Mouse (Mus musculus) A20 (cell line): ENCODE measurements around the gene Sh3bgr.

Experiments used
- DNase-seq: peaks from one replicate; pipeline ENCODE4 v3.0.0-alpha.2; 2011; ENCODE audit warnings: low read depth, low spot score

Sh3bgr gene

GRCm38 (mm10) chr16:96199913-96200701 is at the start of gene Sh3bgr:
Gene Sh3bgr, plus strand, starts transcription at chr16:96200450.
- no peak for DNase-seq

- DNase-seq, result no peak
Observed at GRCm38 (mm10) chr16:96150995-96151394, 49.3 kb upstream of the Sh3bgr start.

GRCm38 (mm10) chr16:96151551-96151950 is 48.7 kb upstream of the Sh3bgr start:
- peak; percentile 69 for DNase-seq

DNA sequence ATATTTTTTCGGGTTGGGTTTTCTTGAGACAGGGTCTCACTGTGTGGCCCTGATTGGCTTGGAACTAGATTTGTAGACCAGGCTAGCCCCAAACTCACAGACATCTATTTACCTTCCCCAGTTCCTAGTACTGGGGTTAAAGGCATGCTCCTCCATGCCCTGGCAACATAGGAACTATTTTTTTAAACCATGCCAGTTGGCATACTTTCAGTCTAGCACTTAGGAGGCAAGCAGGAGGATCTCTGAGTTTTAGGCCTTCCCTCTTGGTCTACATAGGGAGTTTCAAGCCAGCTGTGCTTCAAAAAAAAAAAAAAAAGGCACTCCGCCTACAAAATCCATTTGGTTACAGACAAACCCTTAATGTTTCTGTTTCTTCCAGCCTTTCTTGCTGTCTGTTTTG is 45.8 kb upstream of the Sh3bgr start:
- no peak for DNase-seq

DNA sequence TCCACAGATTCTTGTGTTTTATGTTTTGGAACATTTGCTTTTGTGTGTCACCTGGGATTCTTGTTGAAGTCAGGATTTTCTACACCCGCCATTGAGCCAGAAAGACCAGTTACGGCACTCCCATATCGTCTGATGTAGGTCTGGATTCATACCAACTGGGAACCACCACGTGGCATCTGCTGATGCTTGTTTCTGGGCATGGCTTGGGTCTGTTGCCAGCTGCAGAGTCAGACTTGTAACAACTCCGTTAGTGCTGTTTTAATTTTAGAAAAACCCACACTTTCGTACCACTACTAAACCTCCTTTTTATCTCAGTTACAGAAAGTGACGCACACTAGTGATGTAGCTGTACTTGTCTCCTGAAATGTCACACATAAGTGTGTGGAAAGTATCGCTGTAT is 44.2 kb upstream of the Sh3bgr start:
- DNase-seq, result no peak

DNA sequence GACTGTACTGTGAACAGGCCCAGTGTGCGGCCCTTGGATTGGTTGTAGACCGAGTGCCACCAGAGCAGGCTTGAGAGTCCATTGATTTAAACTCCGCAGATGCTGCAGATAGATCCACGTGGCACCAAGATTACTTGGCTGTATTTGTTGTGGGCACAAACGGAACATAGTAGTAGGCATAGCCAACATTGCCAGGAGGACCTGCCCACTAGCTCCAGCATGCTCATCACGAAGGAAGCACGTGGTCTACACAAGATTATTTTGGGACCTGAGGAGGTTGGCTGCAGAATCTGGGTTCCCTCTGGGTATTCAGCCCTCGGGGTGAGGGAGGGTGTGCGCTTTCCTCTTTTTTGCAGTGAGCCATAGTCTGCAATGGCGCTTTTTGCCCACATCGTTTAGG is 43.1 kb upstream of the Sh3bgr start:
- no peak for DNase-seq

DNA sequence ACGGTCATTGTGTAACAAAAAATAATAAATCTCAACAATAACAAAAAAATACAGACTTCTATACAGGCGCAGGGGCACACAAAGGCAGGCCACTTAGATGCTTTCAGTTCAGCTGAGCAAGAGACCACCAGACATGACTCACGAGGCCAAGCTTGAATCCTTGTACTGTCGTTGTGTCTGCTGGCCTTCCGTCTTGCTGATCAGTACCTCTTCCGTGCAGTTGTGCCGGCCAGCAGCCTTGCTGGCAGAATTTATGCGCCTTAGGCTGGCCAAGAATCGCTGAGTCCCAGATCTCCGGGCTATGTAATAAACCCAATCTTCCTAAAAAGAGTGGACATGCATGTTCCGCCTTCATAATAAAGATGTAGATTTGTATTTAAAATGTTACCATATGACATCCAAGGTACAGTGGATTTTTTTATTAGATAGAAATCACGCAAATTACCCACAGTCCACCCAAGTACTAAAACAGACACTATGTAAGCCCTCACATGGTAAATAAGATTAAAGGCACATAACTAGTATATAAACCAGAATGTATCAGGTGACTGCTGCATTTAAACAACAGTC is 41.7 kb upstream of the Sh3bgr start:
- no peak for DNase-seq

GRCm38 (mm10) chr16:96159091-96159731 is 41.0 kb upstream of the Sh3bgr start:
- DNase-seq, result no peak

- no peak for DNase-seq
Observed at GRCm38 (mm10) chr16:96159794-96160346, 40.4 kb upstream of the Sh3bgr start.

GRCm38 (mm10) chr16:96160927-96161326 is 39.3 kb upstream of the Sh3bgr start:
- no peak for DNase-seq

DNA sequence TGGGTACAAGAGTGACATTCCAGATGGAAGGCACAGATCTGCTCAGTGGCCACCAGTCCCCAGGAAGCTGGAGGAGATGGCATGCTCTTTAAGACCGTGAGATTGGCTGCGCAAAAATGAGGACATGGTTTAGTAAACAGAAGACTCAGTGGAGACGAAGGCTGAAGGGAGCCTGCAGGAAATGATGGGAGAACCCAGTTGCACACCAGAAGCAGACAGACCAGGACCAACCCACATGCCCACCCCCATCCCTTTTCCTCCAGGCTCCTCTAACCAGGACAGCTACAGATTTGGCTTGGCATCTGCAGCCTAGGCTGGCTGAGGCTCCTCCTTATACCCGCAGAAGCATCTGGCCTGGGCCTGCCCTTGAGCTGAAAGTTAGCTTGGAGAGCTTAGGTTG is 38.9 kb upstream of the Sh3bgr start:
- DNase-seq, result no peak

GRCm38 (mm10) chr16:96165723-96166264 is 34.5 kb upstream of the Sh3bgr start:
- DNase-seq, result no peak

- no peak for DNase-seq
Observed at GRCm38 (mm10) chr16:96168837-96169236, 31.4 kb upstream of the Sh3bgr start.

DNA sequence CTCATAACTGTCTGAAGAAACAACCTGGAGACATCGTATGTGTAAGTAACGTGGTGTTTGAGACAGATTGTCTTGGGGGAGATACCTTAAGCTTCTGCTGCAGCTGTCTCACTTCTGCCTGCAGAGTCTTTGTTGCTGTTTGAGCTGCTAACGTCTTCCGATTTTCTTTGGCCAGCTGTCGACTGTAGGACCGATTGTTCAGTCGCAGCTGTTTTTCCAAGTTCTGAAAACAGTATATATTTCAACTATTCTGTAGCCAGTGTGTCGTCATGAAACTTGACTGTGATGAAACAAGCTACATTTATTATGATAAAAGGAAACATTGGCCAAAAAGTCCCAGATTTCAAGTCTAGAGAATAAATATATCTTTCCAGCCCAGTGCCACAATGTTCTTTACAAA is 26.6 kb upstream of the Sh3bgr start:
- DNase-seq, result no peak

- DNase-seq, result no peak
Observed at GRCm38 (mm10) chr16:96175399-96175798, 24.9 kb upstream of the Sh3bgr start.

DNA sequence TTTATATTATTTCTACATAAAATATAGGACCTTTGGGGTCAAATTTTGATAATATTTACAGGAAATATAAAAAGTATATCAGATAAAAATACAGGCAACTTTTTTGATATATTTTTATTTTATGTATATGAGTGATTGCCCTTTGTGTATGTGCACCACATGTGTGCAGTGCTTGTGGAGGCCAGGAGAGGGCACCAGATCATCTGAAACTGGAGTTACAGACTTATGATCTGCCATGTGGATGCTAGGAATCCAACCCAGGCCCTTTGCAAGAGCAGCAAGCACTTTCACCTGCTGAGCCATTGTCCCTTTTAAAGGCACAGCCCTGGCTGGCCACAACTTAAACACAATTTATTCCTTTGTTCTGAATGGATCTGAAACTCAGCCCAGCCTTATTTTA is 21.1 kb upstream of the Sh3bgr start:
- DNase-seq, result no peak

GRCm38 (mm10) chr16:96187619-96188018 is 12.6 kb upstream of the Sh3bgr start:
- no peak for DNase-seq

DNA sequence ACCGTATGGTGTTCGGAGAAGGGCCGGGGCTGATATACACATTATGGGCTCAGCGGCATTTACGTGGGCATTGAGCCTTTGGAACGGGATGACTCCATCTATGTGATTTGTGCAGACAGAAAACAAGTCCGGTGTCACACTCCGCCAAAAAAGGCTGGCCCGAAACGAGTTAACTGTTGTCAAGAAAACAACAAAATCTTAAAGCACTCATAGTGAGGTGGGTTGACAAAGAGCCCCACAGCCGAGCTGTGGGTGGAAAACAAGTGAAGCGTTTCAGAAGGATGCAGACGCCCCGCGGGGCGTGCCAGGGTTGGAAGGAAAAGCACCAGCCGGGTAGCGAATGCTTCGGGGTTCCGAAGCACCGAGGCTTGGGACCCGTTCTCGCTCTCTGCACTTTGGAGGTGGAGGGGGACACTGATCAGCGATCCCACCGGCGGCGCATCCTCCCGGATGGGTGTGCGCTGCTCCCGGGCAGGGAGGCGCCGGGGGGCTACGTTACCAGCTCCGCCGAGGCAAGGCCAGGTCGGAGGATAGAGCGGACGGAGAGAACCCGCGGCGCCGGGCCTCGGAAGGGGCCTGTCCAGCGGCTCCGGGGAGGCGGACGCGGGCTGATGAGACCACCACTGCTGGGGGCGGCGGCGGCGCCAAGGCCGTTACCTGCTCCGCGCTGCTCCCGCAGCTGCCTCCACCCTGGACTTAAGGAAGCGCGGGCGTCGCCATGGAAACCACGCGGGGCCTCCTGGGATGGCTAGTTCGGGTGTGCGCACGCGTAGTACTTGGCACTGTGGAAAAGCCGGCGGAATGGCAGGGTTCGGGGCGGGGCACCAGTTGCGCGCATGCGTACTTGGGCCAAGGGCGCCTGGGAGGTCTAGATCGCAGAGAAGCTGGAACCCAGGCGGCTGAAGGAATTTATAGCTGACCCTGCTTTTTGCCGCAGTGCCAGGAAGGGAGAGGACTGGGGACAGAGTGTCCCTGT is 8.4 kb upstream of the Sh3bgr start, which contains the start of gene Lca5l:
Gene Lca5l, minus strand, starts transcription at position 741 of the 976 bp plus-strand sequence.
- peak; percentile 97 for DNase-seq

DNA sequence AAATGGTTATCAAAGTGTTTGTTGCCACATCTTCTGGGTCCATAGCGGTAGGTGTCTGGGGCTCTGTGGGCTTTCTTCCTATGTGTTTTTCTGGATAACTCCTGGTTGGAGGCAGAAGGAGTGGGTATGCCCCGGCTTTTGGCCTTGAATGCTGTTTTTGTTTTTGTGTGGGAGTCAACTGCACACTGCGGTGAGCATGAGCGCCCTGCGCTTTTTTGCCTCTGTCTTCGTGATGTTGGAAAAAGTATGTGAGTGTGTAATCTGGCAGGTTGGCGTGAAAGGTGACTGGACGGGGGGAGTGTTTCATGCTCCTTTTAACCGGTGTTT is 415 bp downstream of the Sh3bgr start:
- no peak for DNase-seq

DNA sequence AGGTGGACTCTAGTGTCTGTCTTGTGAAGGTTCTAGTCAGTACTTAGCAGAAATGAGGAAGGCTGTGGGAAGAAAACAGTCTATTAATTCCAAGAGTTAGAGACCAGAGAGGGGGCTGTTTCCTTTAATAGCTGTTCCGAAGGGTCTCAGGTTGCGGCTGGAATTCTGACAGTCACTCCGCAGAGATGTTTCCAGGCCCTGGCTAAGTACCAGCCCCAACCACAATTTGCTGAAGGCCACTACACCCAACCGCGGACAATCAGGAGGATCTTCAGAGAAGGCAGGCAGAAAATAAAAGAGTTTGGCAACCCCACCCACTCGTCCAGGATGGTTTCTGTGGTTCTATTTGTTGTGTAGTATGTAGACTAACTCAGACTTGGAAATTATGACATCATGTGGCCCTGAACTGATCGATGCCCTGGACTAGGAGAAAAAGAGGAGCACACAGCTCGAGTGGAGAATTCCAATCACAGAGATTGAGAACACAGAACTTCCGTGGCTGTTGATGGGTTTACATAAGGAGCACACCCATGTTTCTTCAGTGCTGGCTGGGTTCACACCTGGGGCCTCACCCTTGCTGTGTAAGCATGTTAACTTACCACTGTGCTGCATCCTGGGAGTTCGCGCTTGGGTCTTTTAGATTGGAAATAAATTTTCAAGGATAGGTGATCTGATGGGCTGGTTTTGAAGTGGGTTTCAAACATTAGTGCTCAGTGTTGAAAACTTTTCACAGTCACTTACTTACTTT is 1.4 kb downstream of the Sh3bgr start:
- no peak for DNase-seq
